Mouse (Mus musculus) heart, adult 2 months (tissue): ENCODE data around the gene Xpot. TPM values are rescaled to one million over a fixed set of nuclear protein-coding genes. Genes with fewer than 3 reads are reported as not detected.
A peak's percentile ranks its signal among the peaks of the same experiment; 100 is the strongest.

Source experiments
- DNase-seq, 2 experiments: peaks; one replicate each; pipeline ENCODE4 v3.0.0; 2021
- H3K27ac ChIP-seq: fragments of 200-600 bp; 2 replicates; pipeline ENCODE4 v1.8.1; 2022
- H3K27me3 ChIP-seq: fragments of 200-500 bp; 2 replicates; pipeline ENCODE4 v1.6.1; 2012; ENCODE audit warnings: mild to moderate bottlenecking, low read length, inconsistent platforms, mixed read lengths; ENCODE audit not compliant: control insufficient read depth, insufficient read depth
- H3K36me3 ChIP-seq: fragments of 200-500 bp; 2 replicates; pipeline ENCODE4 v1.6.1; 2012; ENCODE audit warnings: low read length, inconsistent platforms; ENCODE audit not compliant: control insufficient read depth, insufficient read depth
- H3K4me1 ChIP-seq: fragments of 200-500 bp; 2 replicates; pipeline ENCODE4 v1.6.1; 2011; ENCODE audit warnings: low read length; ENCODE audit not compliant: control insufficient read depth, insufficient read depth
- H3K4me3 ChIP-seq: fragments of 200-600 bp; 2 replicates; pipeline ENCODE4 v1.8.1; 2022
- H3K79me2 ChIP-seq: fragments of 200-500 bp; replicated peaks from 2 replicates; pipeline ENCODE4 v1.6.1; 2012; ENCODE audit warnings: mild to moderate bottlenecking, inconsistent platforms, low read length, moderate library complexity, mixed read lengths; ENCODE audit not compliant: control insufficient read depth, insufficient read depth
- H3K9ac ChIP-seq: fragments of 200-500 bp; 2 replicates; pipeline ENCODE4 v1.6.1; 2012; ENCODE audit warnings: low read depth, mild to moderate bottlenecking, control low read depth, inconsistent platforms, low read length, mixed read lengths
- CTCF ChIP-seq: fragments of 200-600 bp; IDR thresholded peaks from 2 replicates; pipeline ENCODE4 v1.8.1; 2022; ENCODE audit warnings: antibody characterized with exemption, mild to moderate bottlenecking, moderate library complexity
- EP300 ChIP-seq: fragments of 200-500 bp; IDR thresholded peaks from 2 replicates; pipeline ENCODE4 v1.6.1; 2011; ENCODE audit warnings: low read depth, low read length, control low read depth; ENCODE audit not compliant: insufficient read depth
- POLR2A ChIP-seq: fragments of 200-500 bp; IDR thresholded peaks from 2 replicates; pipeline ENCODE4 v1.6.1; 2011; ENCODE audit warnings: mild to moderate bottlenecking, low read depth, low read length, control low read depth; ENCODE audit not compliant: insufficient read depth
- WGBS: fragments of 180-500 bp; shearing (Covaris S2); methylation state at CpG from one replicate; pipeline ENCODE4 v1.1.7; 2018; 5-methylcytosine and 5-hydroxymethylcytosine counted together
- intact Hi-C: fragments of 180-260 bp; cut with DNase I; formaldehyde crosslinking; loops from one replicate; pipeline ENCODE4 v1.15.1; 2025
- polyA plus RNA-seq: library from polyadenylated mRNA; depleted of rRNA; stranded (reverse); fragments of >200 nt; gene quantifications from 2 replicates; pipeline ENCODE4 v1.2.3, GENCODE M21; 2012
- total RNA-seq, 2 experiments: library from RNA; stranded (reverse); gene quantifications; 2 replicates each; pipeline ENCODE4 v1.2.3; 2021

Xpot gene
- total and polyA plus RNA-seq, 3 experiments = 30.0 to 43.8 (median 30.8) TPM

- DNase-seq = no peak
- Histone ChIP-seq H3K9ac (no peak overlapping the region), H3K4me3 (no peak overlapping the region), H3K79me2 (no peaks in the 10 kb centered on the region), H3K36me3 (no peaks in the 10 kb centered on the region; the same call in 1 of the 2 replicates), H3K27ac (no peak overlapping the region), H3K27me3 (no peaks in the 10 kb centered on the region), H3K4me1 (no peaks in the 10 kb centered on the region; the same call in 1 of the 2 replicates)
- intact Hi-C loops = no loop called here
- TF ChIP-seq POLR2A (no peak), EP300 (no peak), CTCF (no peak)
- 93% methylated on average over 13 of the region's 13 CpGs for WGBS
Observed at GRCm38 (mm10) chr10:121615146-121615870, 10.8 kb downstream of the Xpot start.

GRCm38 (mm10) chr10:121613570-121613969 lies 12.6 kb downstream of the Xpot start:
- Histone ChIP-seq H3K79me2 (no peaks in the 10 kb centered on the region), H3K4me3 (no peak overlapping the region), H3K9ac (no peak overlapping the region), H3K27me3 (no peaks in the 10 kb centered on the region), H3K36me3 (no peaks in the 10 kb centered on the region; the same call in 1 of the 2 replicates), H3K4me1 (no peaks in the 10 kb centered on the region; the same call in 1 of the 2 replicates), H3K27ac (peak overlapping the region; percentile 76)
- 0 out of 2 replicates have a peak, but pooled peaks have one; percentile 48 for TF ChIP-seq EP300
- no peak for TF ChIP-seq CTCF
- TF ChIP-seq POLR2A = 0 out of 2 replicates have a peak, but pooled peaks have one; percentile 37
- intact Hi-C loops = no loop called here
- DNase-seq = peak; percentile 55 to 62
- WGBS = 37% methylated on average over 13 of the region's 13 CpGs

DNA sequence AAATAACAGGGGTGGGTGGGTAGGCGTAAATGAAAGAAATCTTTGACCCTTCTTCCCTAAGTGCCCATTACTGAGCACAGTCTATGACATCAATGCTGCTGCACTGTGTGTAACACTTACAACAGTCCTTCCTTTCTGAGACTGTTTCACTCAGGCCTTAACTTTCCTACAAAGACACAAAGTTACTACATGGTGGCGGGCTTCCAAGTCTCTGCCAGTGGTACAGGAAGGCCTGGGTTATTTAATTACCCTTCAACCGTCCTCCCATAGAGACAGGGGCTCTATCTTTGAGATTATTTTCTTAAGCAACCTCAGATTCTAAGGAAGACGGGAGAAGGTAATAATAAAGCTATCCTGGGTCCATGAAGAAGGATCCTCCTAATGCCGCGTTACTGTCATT lies 13.7 kb downstream of the Xpot start:
- no peak overlapping the region for H3K9ac ChIP-seq
- no peaks in the 10 kb centered on the region for H3K27me3 ChIP-seq
- intact Hi-C loops = no loop called here
- 76% methylated on average over 6 of the region's 6 CpGs for WGBS
- no peak for DNase-seq
- H3K36me3 ChIP-seq = no peaks in the 10 kb centered on the region; the same call in 1 of the 2 replicates
- no peaks in the 10 kb centered on the region for H3K79me2 ChIP-seq
- H3K27ac ChIP-seq = peak overlapping the region; percentile 68
- TF ChIP-seq EP300 (no peak), POLR2A (no peak), CTCF (no peak)
- no peaks in the 10 kb centered on the region; the same call in 1 of the 2 replicates for H3K4me1 ChIP-seq
- H3K4me3 ChIP-seq = no peak overlapping the region

DNA sequence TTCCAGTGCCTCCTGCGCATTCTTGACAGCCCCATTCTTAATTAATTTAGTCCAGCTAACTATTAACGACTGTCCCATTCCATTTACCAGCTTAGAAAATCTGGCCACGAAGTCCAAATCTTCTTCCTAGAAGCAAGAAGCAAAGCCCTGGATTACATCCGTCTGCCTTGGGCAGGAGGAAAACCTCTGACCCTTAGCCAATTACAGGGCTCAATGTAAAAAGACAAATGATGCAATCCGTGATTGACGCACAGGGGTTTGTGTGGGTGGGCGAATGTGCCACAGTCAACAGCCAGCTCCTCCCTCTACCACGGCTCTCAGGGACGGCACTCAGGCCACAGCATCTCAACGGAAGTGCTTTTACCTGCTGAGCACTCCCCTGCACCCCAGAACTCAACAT lies 14.5 kb downstream of the Xpot start:
- no peak overlapping the region for H3K27ac ChIP-seq
- no peak overlapping the region for H3K9ac ChIP-seq
- H3K27me3 ChIP-seq = no peaks in the 10 kb centered on the region
- H3K79me2 ChIP-seq = no peaks in the 10 kb centered on the region
- no peaks in the 10 kb centered on the region; the same call in 1 of the 2 replicates for H3K4me1 ChIP-seq
- TF ChIP-seq EP300 (no peak), POLR2A (no peak), CTCF (no peak)
- WGBS = 82% methylated on average over 10 of the region's 10 CpGs
- no peak for DNase-seq
- intact Hi-C loops = no loop called here
- no peak overlapping the region for H3K4me3 ChIP-seq
- no peaks in the 10 kb centered on the region; the same call in 1 of the 2 replicates for H3K36me3 ChIP-seq

- Histone ChIP-seq H3K79me2 (no peaks in the 10 kb centered on the region), H3K27ac (no peak overlapping the region), H3K36me3 (no peaks in the 10 kb centered on the region; the same call in 1 of the 2 replicates), H3K4me1 (no peaks in the 10 kb centered on the region), H3K9ac (no peak overlapping the region), H3K27me3 (no peaks in the 10 kb centered on the region), H3K4me3 (no peak overlapping the region)
- 88% methylated on average over 10 of the region's 10 CpGs for WGBS
- intact Hi-C loops = no loop called here
- TF ChIP-seq POLR2A (no peak), CTCF (no peak), EP300 (no peak)
- no peak for DNase-seq
Observed at GRCm38 (mm10) chr10:121608177-121608576, 18.0 kb downstream of the Xpot start.

- no peak for DNase-seq
- 90% methylated on average over 13 of the region's 13 CpGs for WGBS
- Histone ChIP-seq H3K27me3 (no peaks in the 10 kb centered on the region), H3K4me1 (no peaks in the 10 kb centered on the region), H3K4me3 (no peak overlapping the region), H3K79me2 (no peaks in the 10 kb centered on the region), H3K9ac (no peak overlapping the region), H3K36me3 (no peaks in the 10 kb centered on the region), H3K27ac (no peak overlapping the region)
- intact Hi-C loops = no loop called here
- TF ChIP-seq EP300 = no peak
- TF ChIP-seq CTCF = no peak
- no peak for TF ChIP-seq POLR2A
Observed at GRCm38 (mm10) chr10:121604632-121605344, 21.3 kb downstream of the Xpot start.
